Mouse (Mus musculus): ENCODE data around the gene Srsf9.

DNA sequence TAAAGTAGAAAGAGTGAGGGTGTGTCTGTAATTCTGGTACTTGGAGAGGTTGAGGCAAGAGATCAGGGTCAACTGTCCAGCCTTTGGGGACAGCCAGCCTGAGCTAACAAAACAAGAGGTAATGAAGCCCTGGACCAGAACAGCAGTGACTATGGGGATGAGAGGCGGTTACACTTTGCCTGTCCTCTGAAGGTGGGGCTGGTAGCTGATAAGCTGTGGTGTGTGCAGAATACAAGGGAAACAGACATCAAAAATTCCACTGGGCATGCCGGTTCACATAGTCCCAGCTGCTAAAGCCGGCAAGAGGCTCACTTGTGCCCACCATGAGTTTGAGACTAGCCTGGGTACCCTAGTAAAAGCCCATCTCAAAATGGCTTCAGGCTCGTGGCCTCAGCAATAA lies 14.6 kb upstream of the Srsf9 start:
- no peak for TF ChIP-seq RCOR1 (IDR thresholded peaks at IDR 0.05; ENCODE audit: low read depth, low read length)
- TF ChIP-seq E2F4 (IDR thresholded peaks at IDR 0.05; ENCODE audit: borderline replicate concordance, low read depth, low read length) = no peak
- no peak for TF ChIP-seq POLR2A (IDR thresholded peaks at IDR 0.05; ENCODE audit: control insufficient read depth in 1 of 2, insufficient read depth in 1 of 2, low read depth in 1 of 2, low read length in 2 of 2, poor library complexity in 1 of 2)
- TF ChIP-seq POLR2AphosphoS2 (IDR thresholded peaks at IDR 0.05; ENCODE audit: low read length) = no peak
- peak; percentile 60; the same call in 1 of the 2 replicates for TF ChIP-seq GATA1 (IDR thresholded peaks at IDR 0.05; ENCODE audit: low read depth, low read length)
- no peak for TF ChIP-seq CHD2 (IDR thresholded peaks at IDR 0.05; ENCODE audit: low read length)
- TF ChIP-seq CTCF (IDR thresholded peaks at IDR 0.05 in 2 of 3, conservative IDR thresholded peaks at IDR 0.05 in 1 of 3; ENCODE audit: control insufficient read depth in 1 of 3, insufficient read depth in 1 of 3, low read depth in 2 of 3, low read length in 3 of 3, poor library complexity in 1 of 3, severe bottlenecking in 1 of 3) = no peak
- no peak for TF ChIP-seq TCF12 (IDR thresholded peaks at IDR 0.05; ENCODE audit: low read depth, low read length)
- no peak for TF ChIP-seq CHD1 (IDR thresholded peaks at IDR 0.05; ENCODE audit: low read depth, low read length)
- TF ChIP-seq ZC3H11A (IDR thresholded peaks at IDR 0.05; ENCODE audit: low read depth, low read length) = no peak
